Mouse (Mus musculus) B cell, adult 67 days (primary cell): ENCODE results near the gene Nos3. TPM values are rescaled to one million over a fixed set of nuclear protein-coding genes. Genes with fewer than 3 reads are reported as not detected.

ENCODE experiments used
- total RNA-seq, 2 experiments: library from RNA; stranded (reverse); gene quantifications; 4 replicates each; pipeline ENCODE4 v1.2.4; 2023

The Nos3 gene
- total RNA-seq = under 1 TPM in 1 of 2 experiments, not detected in 1; 0.17 TPM

DNA sequence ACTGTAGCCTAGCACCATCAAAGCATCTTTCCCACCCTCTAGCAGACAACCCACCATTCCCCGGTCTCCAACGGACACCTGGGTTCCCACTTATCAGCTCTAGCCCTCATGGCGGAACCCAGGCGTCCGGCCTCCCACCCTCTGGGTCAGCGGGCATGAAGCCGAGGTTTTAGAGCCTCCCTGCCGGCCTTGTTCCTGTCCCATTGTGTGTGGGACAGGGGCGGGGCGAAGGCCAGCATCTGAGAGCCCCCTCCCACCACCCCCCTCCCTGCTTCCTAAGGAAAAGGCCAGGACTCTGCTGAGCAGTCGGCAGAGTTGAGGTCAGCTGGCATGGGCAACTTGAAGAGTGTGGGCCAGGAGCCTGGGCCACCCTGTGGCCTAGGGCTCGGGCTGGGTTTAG lies at the start of gene Nos3:
Gene Nos3 (plus strand): TSS at position 303 of the 400 bp plus-strand sequence.

GRCm38 (mm10) chr5:24351278-24351677 lies 13.3 kb upstream of the Nos3 start, which contains the start of gene Kcnh2:
Gene Kcnh2 (minus strand): TSS chr5:24351604.

DNA sequence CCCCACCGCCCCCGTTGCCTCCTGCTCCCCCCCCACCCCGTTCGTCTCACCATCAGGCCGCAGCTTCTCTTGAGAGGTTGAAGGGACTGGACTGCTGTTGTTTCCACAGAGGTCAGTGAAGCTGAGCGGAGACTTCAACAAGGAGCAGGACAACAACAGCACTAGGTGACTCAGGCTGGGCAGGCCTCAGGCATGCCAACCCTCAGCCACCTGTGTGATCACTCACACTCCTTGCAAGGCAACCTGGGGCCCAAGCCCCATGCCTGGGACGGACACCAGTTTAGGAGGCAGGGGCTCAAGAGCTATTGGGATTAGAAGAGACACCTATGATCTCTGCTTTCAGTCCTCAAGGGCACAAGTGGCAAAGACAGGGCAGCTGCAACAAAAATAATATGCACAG lies 27.3 kb downstream of the Nos3 start, which contains the start of gene Atg9b:
Gene Atg9b (minus strand): TSS at position 280 of the 400 bp plus-strand sequence.

DNA sequence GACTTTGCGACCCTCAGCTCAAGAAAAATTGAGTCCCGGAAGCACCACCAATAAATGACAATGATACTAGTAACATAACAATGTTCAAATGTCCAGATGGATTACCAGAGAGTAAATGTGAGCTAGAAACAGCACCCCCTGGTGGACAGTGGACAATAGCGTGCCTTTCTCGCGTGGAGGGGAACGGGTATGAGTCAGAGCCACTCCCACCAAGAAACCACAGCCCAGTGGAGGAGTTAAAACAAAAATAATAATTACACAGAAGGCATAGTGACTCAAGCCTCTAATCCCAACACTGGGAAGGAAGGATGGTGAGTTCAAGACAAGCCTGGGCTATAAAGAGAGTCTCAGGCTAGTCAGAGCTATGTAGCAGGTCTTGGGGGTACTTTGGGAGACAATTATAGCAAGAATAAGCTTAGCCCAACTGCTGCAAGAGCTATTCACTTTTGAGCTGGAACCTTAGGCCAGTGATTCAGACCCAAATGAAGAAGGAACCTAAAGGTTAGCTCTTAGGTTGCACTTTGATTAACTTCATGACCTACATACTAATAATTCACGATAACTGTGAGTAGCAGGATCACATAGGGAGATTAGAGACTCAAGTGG lies 28.9 kb downstream of the Nos3 start, which contains the start of gene Abcb8:
Gene Abcb8 (plus strand): TSS at position 272 of the 606 bp plus-strand sequence.

DNA sequence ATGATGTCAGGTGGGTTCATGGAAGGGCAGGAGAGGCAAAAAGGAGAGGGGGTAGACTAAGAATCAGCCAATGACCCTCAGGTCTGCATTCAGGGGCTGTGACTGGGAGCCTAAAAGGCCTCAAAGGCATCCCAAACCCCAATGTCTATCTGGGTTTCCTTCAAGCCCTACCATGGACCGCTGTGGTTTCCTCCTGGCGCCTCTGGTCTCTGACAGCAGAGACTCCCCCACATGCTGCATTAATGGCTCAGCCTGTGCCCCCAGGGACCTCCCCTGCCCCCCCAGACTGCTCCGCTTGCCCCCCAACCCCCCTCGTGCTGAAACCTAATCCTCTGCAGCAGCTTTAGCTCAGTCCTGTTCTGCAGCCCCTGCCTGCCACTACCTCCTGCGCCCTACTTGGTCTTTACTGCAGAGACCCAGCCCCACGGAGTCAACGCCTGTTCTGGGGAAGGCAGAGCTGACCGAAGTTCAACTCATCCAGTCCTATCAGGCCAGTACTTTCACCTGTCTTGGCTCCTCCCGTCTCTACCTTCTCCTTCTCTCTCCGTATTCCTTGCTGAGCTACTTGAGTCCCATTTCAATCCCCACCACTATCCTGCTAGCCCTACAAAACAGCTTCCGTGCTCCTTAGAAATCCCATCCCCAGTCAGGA lies 48.6 kb downstream of the Nos3 start, which contains the start of gene Asic3:
Gene Asic3 (plus strand): TSS at position 351 of the 652 bp plus-strand sequence.

DNA sequence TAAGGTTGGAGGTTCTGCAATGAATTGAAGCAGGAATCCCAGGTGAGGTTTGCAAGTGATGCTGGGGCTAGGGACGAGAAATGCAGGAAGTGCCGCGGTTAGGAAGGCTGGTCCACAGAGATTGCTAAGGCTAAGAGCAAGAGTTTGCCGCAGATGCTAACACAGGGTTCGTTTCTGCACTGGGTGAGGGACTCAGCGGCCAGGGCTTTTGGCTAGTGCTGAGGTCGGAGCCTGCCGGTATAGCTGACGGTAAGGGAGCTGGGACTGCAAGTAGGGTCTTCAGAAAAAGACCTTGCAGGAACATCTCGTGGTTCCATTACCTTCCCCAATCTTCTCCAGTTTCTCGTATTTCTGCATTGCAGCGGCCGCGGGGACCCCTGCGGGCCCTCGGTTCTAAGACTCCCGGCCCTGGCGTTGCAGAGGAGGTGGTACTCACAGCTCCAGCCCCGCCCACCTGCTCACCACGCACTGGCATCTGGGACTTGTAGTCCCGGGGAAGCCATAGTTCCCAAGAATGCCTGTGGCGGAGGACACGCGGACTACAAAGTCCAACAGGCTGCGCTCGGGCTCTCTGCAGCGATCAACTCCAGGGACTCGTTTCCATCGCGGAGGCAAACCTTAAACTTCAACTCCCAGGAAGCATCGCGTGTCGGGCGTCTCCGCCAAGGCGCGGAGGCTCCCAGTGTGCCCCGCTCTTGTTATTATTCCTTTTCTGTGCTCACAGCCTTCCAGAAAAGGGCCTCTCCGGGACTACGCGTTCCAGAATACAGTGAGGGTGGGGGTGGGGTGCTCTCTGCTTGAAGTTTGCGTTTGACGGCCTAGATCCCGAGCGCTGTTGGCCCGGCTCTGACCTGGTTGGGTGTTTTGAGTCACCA lies 58.8 kb downstream of the Nos3 start, which contains the start of the genes Cdk5 and Slc4a2:
Gene Cdk5 (minus strand): TSS at position 402 of the 875 bp plus-strand sequence.
Gene Slc4a2 (plus strand): TSS at position 709 of the 875 bp plus-strand sequence.

Other genes with a start within 250 kb of the Nos3 start
- 10 to 100 TPM; 14.6 to 15.2 TPM for gene Nupl2, start 199.8 kb upstream of the Nos3 start, total RNA-seq
- not detected for gene Kcnh2, start 13.2 kb upstream of the Nos3 start, total RNA-seq
- gene Atg9b, start 27.3 kb downstream of the Nos3 start, total RNA-seq = not detected
- gene Abcb8, start 28.9 kb downstream of the Nos3 start, total RNA-seq = 10 to 100 TPM; 23.0 to 33.8 TPM
- gene Asic3, start 48.6 kb downstream of the Nos3 start, total RNA-seq = under 1 TPM; 0.59 to 0.84 TPM
- gene Cdk5, start 58.7 kb downstream of the Nos3 start, total RNA-seq = 10 to 100 TPM; 33.0 to 36.2 TPM
- gene Slc4a2, start 59.0 kb downstream of the Nos3 start, total RNA-seq = 10 to 100 TPM; 70.9 to 75.1 TPM
- gene Fastk, start 80.5 kb downstream of the Nos3 start, total RNA-seq = 100 to 1,000 TPM in 1 of 2 experiments, 10 to 100 TPM in 1; 93.3 to 105 TPM
- gene Tmub1, start 83.0 kb downstream of the Nos3 start, total RNA-seq = 10 to 100 TPM; 23.3 to 34.4 TPM
- gene Agap3, start 87.4 kb downstream of the Nos3 start, total RNA-seq = 10 to 100 TPM; 49.4 to 52.4 TPM
- not detected for gene Gbx1, start 162.4 kb downstream of the Nos3 start, total RNA-seq
- not detected for gene Asb10, start 176.2 kb downstream of the Nos3 start, total RNA-seq
- not detected for gene 4931409K22Rik, start 192.0 kb downstream of the Nos3 start, total RNA-seq
- 10 to 100 TPM; 41.9 to 44.9 TPM for gene Abcf2, start 212.7 kb downstream of the Nos3 start, total RNA-seq
- gene Chpf2, start 221.9 kb downstream of the Nos3 start, total RNA-seq = 10 to 100 TPM; 38.5 to 41.1 TPM